ENCODE assay signal across 18 mouse cellular contexts in the genomic region with DNA sequence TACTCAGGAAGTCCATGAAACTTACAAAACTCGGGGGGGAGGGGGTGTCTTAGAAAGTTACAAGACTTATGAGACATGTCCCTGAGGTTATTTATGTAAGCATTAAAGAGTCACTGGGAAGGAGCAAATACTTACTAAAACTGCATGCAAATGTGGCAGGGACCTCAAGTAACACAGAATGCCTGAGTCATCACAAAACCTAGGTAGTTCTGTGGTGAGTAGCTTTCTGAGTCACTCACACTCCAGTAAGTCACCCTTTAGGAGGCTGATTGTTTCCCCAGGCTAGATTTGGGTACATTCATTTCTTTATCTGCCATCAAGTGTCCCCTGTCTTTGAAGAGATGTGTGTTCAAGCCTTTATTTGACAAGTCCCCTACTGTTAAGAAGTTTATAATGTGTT.
"Had no signal": no experiment of that assay in that cellular context is flagged by ENCODE, and none has a peak within 500 bp of the region (broad histone marks: within the 10 kb centered on the region; RNA-seq: fewer than 3 reads in every experiment).

No protein-coding gene starts in this region.

- DNase-seq: lung, adult 18-20 months; lung, embryonic 14.5 days; lung, postnatal 10 days; lung, postnatal 4 days; midbrain, embryonic 14.5 days; retina, postnatal 1 day; right cerebral cortex, adult 18-20 months; right cerebral cortex, postnatal 14 days; thymus, adult 2 months; thymus, postnatal 25 days; thymus, postnatal 4 days had no signal

- H3K9ac ChIP-seq: lung, embryonic 14.5 days; midbrain, embryonic 12.5 days; neural tube, embryonic 13.5 days; neural tube, embryonic 15.5 days; stomach, embryonic 15.5 days had no signal

- H3K27me3 ChIP-seq: midbrain, embryonic 12.5 days; neural tube, embryonic 13.5 days; neural tube, embryonic 15.5 days; stomach, embryonic 15.5 days had no signal

- H3K9me3 ChIP-seq: midbrain, embryonic 10.5 days; midbrain, embryonic 12.5 days; neural tube, embryonic 13.5 days; neural tube, embryonic 15.5 days; stomach, embryonic 15.5 days had no signal

- H3K4me1 ChIP-seq: midbrain, embryonic 10.5 days; midbrain, embryonic 12.5 days; neural tube, embryonic 13.5 days; neural tube, embryonic 15.5 days; stomach, embryonic 15.5 days had no signal

- H3K4me2 ChIP-seq: lung, embryonic 14.5 days; midbrain, embryonic 12.5 days; neural tube, embryonic 13.5 days; neural tube, embryonic 15.5 days; stomach, embryonic 15.5 days had no signal

- H3K27ac ChIP-seq: midbrain, embryonic 10.5 days; midbrain, embryonic 12.5 days; neural tube, embryonic 13.5 days; neural tube, embryonic 15.5 days; stomach, embryonic 15.5 days; stomach, postnatal 0 days had no signal

- H3K4me3 ChIP-seq: midbrain, embryonic 10.5 days; midbrain, embryonic 12.5 days; myocyte; neural tube, embryonic 13.5 days; neural tube, embryonic 15.5 days; stomach, embryonic 15.5 days had no signal

- H3K36me3 ChIP-seq: midbrain, embryonic 10.5 days; midbrain, embryonic 12.5 days; neural tube, embryonic 13.5 days; neural tube, embryonic 15.5 days; stomach, embryonic 15.5 days had no signal
